ENCODE assay signal across 27 mouse cellular contexts in genomic region chr7:74483294-74484023, GRCm38 (mm10).
DNase-seq lines count a peak whose midpoint lies in the region; ATAC-seq and TF ChIP-seq lines count a peak whose summit lies in the region.
"Had no signal": no experiment of that assay in that cellular context is flagged by ENCODE, and none has a peak within 500 bp of the region (broad histone marks: within the 10 kb centered on the region; RNA-seq: fewer than 3 reads in every experiment).

No protein-coding gene starts in this region.

- H3K27me3 ChIP-seq in kidney, embryonic 15.5 days: 0 out of 2 replicates have a peak, but pooled peaks cover 4% of the 10 kb centered on the region
- no peaks in the 10 kb centered on the region for H3K27me3 ChIP-seq in limb, embryonic 11.5 days (ENCODE audit: control insufficient read depth, insufficient read depth, low read length)
- 0 out of 2 replicates have a peak, but pooled peaks cover 5% of the 10 kb centered on the region for H3K27me3 ChIP-seq in limb, embryonic 10.5 days (ENCODE audit: low read depth, poor library complexity, severe bottlenecking)
- H3K27me3 ChIP-seq in lung, postnatal 0 days (replicated peaks; ENCODE audit: insufficient read depth, low read length): no peaks in the 10 kb centered on the region
- H3K27me3 ChIP-seq: embryonic facial prominence, embryonic 13.5 days; forebrain, embryonic 13.5 days; hindbrain, embryonic 13.5 days had no signal

- H3K4me2 ChIP-seq in kidney, embryonic 15.5 days: no peak overlapping the region
- no peak overlapping the region for H3K4me2 ChIP-seq in limb, embryonic 11.5 days (ENCODE audit: low read depth, severe bottlenecking)
- no peak overlapping the region for H3K4me2 ChIP-seq in lung, postnatal 0 days (replicated peaks; ENCODE audit: low read depth, low read length)
- H3K4me2 ChIP-seq: embryonic facial prominence, embryonic 13.5 days; forebrain, embryonic 13.5 days; heart, embryonic 11.5 days; hindbrain, embryonic 13.5 days had no signal

- H3K4me1 ChIP-seq in kidney, embryonic 15.5 days: peaks cover 45% of the 10 kb centered on the region
- peaks cover 15% of the 10 kb centered on the region for H3K4me1 ChIP-seq in limb, embryonic 11.5 days (ENCODE audit: control insufficient read depth, insufficient read depth, low read length)
- peaks cover 42% of the 10 kb centered on the region for H3K4me1 ChIP-seq in limb, embryonic 10.5 days
- no peaks in the 10 kb centered on the region; the same call in 1 of the 2 replicates for H3K4me1 ChIP-seq in lung, postnatal 0 days (ENCODE audit: insufficient read depth, low read depth, low read length)
- H3K4me1 ChIP-seq in lung, adult 2 months (ENCODE audit: control insufficient read depth, insufficient read depth, low read length): peaks cover 3% of the 10 kb centered on the region

- no peaks in the 10 kb centered on the region for H3K9me3 ChIP-seq in kidney, embryonic 15.5 days (replicated peaks)
- no peaks in the 10 kb centered on the region for H3K9me3 ChIP-seq in limb, embryonic 11.5 days (ENCODE audit: control insufficient read depth, low read length)
- no peaks in the 10 kb centered on the region for H3K9me3 ChIP-seq in limb, embryonic 10.5 days (replicated peaks)
- H3K9me3 ChIP-seq in lung, postnatal 0 days (ENCODE audit: low read length): no peaks in the 10 kb centered on the region
- H3K9me3 ChIP-seq: embryonic facial prominence, embryonic 10.5 days; embryonic facial prominence, embryonic 13.5 days; forebrain, embryonic 13.5 days; hindbrain, embryonic 10.5 days; hindbrain, embryonic 13.5 days had no signal

- no peak overlapping the region for H3K9ac ChIP-seq in kidney, embryonic 15.5 days
- H3K9ac ChIP-seq in limb, embryonic 11.5 days (ENCODE audit: low read length): no peak overlapping the region
- no peak overlapping the region for H3K9ac ChIP-seq in lung, postnatal 0 days (replicated peaks; ENCODE audit: low read depth)
- H3K9ac ChIP-seq: embryonic facial prominence, embryonic 13.5 days; forebrain, embryonic 13.5 days; forebrain, postnatal 0 days; hindbrain, embryonic 13.5 days had no signal

- no peak for TF ChIP-seq EP300 in lung, postnatal 0 days (IDR thresholded peaks at IDR 0.05)

- 23% methylated on average over 3 of the region's 3 CpGs for WGBS in kidney, embryonic 15.5 days
- WGBS in limb, embryonic 11.5 days: 25% methylated on average over 3 of the region's 3 CpGs
- 27% methylated on average over 3 of the region's 3 CpGs for WGBS in limb, embryonic 10.5 days
- 77% methylated on average over 3 of the region's 3 CpGs for WGBS in lung, postnatal 0 days
- 86% methylated on average over 3 of the region's 3 CpGs for WGBS in lung, adult 2 months

- peak; percentile 77 for ATAC-seq in kidney, embryonic 15.5 days (replicated peaks; ENCODE audit: low FRiP score)
- ATAC-seq in limb, embryonic 11.5 days (ENCODE audit: insufficient number of reproducible peaks, low FRiP score, low TSS enrichment, low read depth): 0 out of 2 replicates have a peak, but pooled peaks have one; percentile 44
- ATAC-seq in lung, postnatal 0 days: peak; percentile 87
- ATAC-seq: activated CD4-positive, CD25-positive, alpha-beta regulatory T cell, adult 4 months; CD4-positive, CD25-positive, alpha-beta regulatory T cell, adult 4 months; forebrain, embryonic 13.5 days; forebrain, postnatal 0 days had no signal

- H3K27ac ChIP-seq in kidney, embryonic 15.5 days: 0 out of 2 replicates have a peak overlapping the region, but pooled peaks have one; percentile 10
- H3K27ac ChIP-seq in limb, embryonic 11.5 days (replicated peaks; ENCODE audit: low read depth, low read length): no peak overlapping the region
- H3K27ac ChIP-seq in limb, embryonic 10.5 days: no peak overlapping the region
- peak overlapping the region; percentile 10; the same call in 1 of the 2 replicates for H3K27ac ChIP-seq in lung, postnatal 0 days (ENCODE audit: low read length)
- no peak overlapping the region for H3K27ac ChIP-seq in layer of hippocampus, adult 2 months
- H3K27ac ChIP-seq: embryonic facial prominence, embryonic 10.5 days; embryonic facial prominence, embryonic 13.5 days; forebrain, embryonic 13.5 days; gastrocnemius, adult 2 months; hindbrain, embryonic 10.5 days; hindbrain, embryonic 13.5 days had no signal

- H3K36me3 ChIP-seq in kidney, embryonic 15.5 days: no peaks in the 10 kb centered on the region
- no peaks in the 10 kb centered on the region for H3K36me3 ChIP-seq in limb, embryonic 11.5 days (ENCODE audit: control insufficient read depth, insufficient read depth, low read length)
- H3K36me3 ChIP-seq in limb, embryonic 10.5 days: no peaks in the 10 kb centered on the region
- no peaks in the 10 kb centered on the region for H3K36me3 ChIP-seq in lung, postnatal 0 days (ENCODE audit: insufficient read depth, low read length)
- H3K36me3 ChIP-seq: embryonic facial prominence, embryonic 10.5 days; embryonic facial prominence, embryonic 13.5 days; hindbrain, embryonic 10.5 days; hindbrain, embryonic 13.5 days had no signal

- no peak overlapping the region for H3K4me3 ChIP-seq in kidney, embryonic 15.5 days (replicated peaks)
- no peak overlapping the region for H3K4me3 ChIP-seq in limb, embryonic 11.5 days (ENCODE audit: low read depth, low read length)
- H3K4me3 ChIP-seq in limb, embryonic 10.5 days: no peak overlapping the region
- no peak overlapping the region for H3K4me3 ChIP-seq in lung, postnatal 0 days (ENCODE audit: low read depth, low read length)
- no peak overlapping the region for H3K4me3 ChIP-seq in lung, adult 2 months (replicated peaks; ENCODE audit: extremely low read depth, low read depth, low read length)
- H3K4me3 ChIP-seq in layer of hippocampus, adult 2 months: no peak overlapping the region
- H3K4me3 ChIP-seq: embryonic facial prominence, embryonic 10.5 days; embryonic facial prominence, embryonic 13.5 days; erythroblast, embryonic 14.5 days; forebrain, embryonic 13.5 days; gastrocnemius, adult 2 months; hindbrain, embryonic 10.5 days; hindbrain, embryonic 13.5 days had no signal

- DNase-seq in kidney, adult 18-20 months: no peak
- no peak for DNase-seq in limb, embryonic 11.5 days (ENCODE audit: low spot score)
- no peak for DNase-seq in limb, embryonic 10.5 days (ENCODE audit: low spot score)
- peak; percentile 64 for DNase-seq in lung, postnatal 0 days (ENCODE audit: low spot score)
- DNase-seq in lung, adult 2 months: no peak
- DNase-seq in hindlimb bud, embryonic 11.5 days (ENCODE audit: extremely low spot score, low read depth, low spot score): peak; percentile 22
- DNase-seq in layer of hippocampus, adult 2 months (ENCODE audit: low spot score in 2 of 2): no peak
- DNase-seq: adrenal gland, adult 8-10 months; adrenal gland, postnatal 25 days; cerebellum, adult 11-12 months; cerebellum, adult 8-10 months; cerebellum, postnatal 36 days; embryo, embryonic 11 days; forebrain, postnatal 0 days; gastrocnemius, adult 2 months; gastrocnemius, postnatal 14 days; heart, adult 11 months had no signal

- TF ChIP-seq CTCF in lung, postnatal 0 days (IDR thresholded peaks at IDR 0.05): no peak
- no peak for TF ChIP-seq CTCF in lung, adult 2 months (IDR thresholded peaks at IDR 0.05; ENCODE audit: insufficient read depth, low read length)
- no peak for TF ChIP-seq CTCF in layer of hippocampus, adult 2 months (conservative IDR thresholded peaks at IDR 0.05)

- TF ChIP-seq POLR2A in lung, adult 2 months (IDR thresholded peaks at IDR 0.05; ENCODE audit: borderline replicate concordance, extremely low read depth, low read depth, low read length): no peak

Comparison
In these comparisons a context has a peak if more than half of its experiments do, and no peak if none do; other contexts are left out.
1. DNase-seq: peak in lung, postnatal 0 days (single experiment) and hindlimb bud, embryonic 11.5 days (single experiment); none in kidney, adult 18-20 months (single experiment), limb, embryonic 11.5 days (single experiment), limb, embryonic 10.5 days (single experiment), lung, adult 2 months (single experiment) and layer of hippocampus, adult 2 months (0 of 2).
2. H3K27ac ChIP-seq: peak in kidney, embryonic 15.5 days (single experiment) and lung, postnatal 0 days (single experiment); none in limb, embryonic 11.5 days (single experiment), limb, embryonic 10.5 days (single experiment) and layer of hippocampus, adult 2 months (single experiment).
3. Peak in every context shown above with its lines, with median percentiles within 50 percentile points of each other: ATAC-seq.